Mouse (Mus musculus): ENCODE data around the gene Ddx24.
"Not testable (repeated sequence)": the region's sequence is repeated elsewhere in the genome, so short reads cannot be mapped to it uniquely, and the experiment has no call there.

The Ddx24 gene

GRCm38 (mm10) chr12:103425729-103426470 lies at the start of gene Ddx24:
Ddx24 (minus strand) TSS chr12:103425830.
- in situ Hi-C loops (cut with MboI), result loop anchor here (5.0 kb wide), 1 partner anchor 71 kb away; no protein-coding TSS in a partner anchor

GRCm38 (mm10) chr12:103474481-103474880 lies 48.9 kb upstream of the Ddx24 start:
- in situ Hi-C loops (cut with MboI), result no loop called here

DNA sequence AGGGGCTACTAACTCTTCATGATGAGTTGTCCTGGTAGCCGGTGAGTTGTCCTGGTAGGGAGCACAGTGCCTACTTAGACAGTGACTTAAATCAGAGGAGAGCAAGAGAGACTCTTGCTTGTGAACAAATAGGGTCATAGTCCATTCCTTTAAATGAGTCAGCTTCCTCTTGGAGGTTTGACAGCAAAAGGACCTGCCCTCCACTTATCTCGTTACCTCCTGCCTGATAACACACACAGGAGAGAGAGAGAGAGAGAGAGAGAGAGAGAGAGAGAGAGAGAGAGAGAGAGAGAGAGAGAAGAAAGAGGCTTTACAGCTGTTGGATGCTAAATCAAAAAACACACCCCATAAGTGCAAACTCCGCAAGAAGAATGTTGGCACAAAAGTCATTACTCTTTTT lies 31.5 kb upstream of the Ddx24 start, which contains the start of gene Ifi27l2b:
Ifi27l2b (minus strand) TSS at position 84 of the 400 bp plus-strand sequence.
- in situ Hi-C loops (cut with MboI), result no loop called here

DNA sequence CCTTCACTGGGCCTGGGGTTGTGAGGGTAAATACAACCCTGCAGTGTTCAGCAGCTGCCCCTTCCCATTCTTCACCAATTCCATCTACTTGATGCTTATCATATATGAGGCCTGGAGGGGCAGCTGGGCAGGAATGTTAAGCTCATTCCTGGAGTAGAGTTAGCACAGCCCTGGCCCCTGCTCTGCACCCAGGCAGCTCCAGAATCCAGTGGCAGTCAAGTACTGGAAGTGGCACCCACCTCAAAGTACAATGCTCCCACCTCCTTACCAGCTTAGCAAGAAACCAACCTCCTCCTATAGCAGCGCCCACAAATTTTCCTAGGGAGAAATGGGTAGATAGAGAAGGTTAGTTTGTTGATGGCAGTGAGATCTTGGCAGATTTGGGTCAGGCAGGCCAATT lies 31.1 kb upstream of the Ddx24 start:
- in situ Hi-C loops (cut with MboI), result not testable (repeated sequence)

GRCm38 (mm10) chr12:103453361-103453760 lies 27.7 kb upstream of the Ddx24 start:
- in situ Hi-C loops (cut with MboI), result no loop called here

DNA sequence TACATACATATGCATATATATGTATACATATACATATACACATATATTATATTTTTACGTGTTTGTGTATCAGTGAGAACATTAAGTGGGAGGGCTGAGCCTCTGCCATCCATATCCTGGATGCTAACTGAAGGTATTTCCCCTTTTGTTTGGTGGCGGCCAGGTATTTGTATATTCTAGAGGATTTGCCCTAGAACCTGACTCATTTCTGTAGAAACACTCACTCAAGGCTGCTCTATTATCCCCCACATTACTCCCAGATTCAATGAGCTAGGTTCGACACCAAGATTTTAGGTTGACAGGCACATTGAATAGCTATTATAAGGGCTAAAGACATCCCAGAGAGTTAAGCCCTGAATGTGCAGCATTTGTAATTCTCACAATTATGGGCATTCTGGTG lies 19.4 kb upstream of the Ddx24 start:
- in situ Hi-C loops (cut with MboI), result no loop called here

DNA sequence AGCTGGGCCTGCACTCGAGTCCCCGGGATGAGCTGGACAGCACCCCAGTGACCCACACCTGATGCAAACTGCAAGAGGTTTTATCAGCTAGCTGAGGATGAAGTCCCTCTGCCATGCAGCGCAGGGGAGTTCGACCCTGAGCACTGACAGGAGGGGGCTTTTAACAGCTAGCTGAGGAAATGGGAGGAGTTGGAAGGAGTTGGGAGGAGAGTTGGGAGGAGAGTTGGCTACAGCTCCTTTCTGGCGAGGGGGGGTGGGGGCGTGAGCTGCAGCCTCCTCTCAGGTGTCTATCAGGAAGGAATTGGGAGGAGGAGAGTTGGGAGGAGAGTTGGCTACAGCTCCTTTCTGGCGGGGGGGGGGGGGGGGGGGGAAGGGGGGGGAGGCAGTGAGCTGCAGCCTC lies 18.6 kb upstream of the Ddx24 start:
- in situ Hi-C loops (cut with MboI), result not testable (repeated sequence)

GRCm38 (mm10) chr12:103443524-103443923 lies 17.9 kb upstream of the Ddx24 start, which contains the start of gene Ifi27l2a:
Ifi27l2a (minus strand) TSS chr12:103443680.
- in situ Hi-C loops (cut with MboI), result no loop called here

DNA sequence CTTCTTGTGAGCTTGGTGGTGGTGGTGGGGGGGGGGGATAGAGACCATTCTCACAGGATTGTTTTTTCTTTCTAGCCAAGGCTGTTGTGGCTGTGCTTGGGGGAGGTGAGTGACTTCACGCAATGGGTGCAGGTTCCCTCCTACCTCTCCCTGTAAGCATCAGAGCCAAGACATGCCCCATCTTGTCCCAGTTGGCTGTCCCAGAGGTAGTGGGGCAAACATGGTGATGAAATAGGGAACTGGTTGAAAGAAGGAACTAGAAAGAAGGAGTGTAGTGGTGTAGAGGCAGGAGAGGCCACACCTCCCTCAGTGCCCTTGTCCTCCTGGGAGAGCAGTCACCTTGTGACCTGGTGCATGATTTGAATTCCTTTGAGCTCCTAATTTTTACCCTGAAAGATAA lies 12.0 kb upstream of the Ddx24 start:
- in situ Hi-C loops (cut with MboI), result no loop called here

DNA sequence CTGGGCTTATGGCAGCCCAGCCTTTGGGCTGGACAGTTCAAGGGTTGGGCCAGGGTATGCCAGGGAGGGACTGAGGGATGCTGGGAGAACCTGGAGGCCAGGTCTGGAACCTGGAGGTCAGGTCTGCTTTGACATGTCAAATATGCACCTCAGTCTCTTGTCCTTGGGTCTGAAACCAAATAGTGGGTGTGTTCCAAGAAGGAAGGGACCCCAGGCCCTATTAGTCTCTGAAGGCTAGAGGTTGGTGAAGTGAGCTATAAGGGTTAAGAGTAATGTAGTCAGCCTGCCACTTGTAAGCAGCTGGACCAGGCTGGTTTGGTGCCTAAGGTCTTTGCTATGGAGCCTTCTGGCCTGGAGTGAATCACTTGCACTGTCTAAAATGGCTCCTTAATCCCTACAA lies 9.2 kb upstream of the Ddx24 start:
- in situ Hi-C loops (cut with MboI), result no loop called here

DNA sequence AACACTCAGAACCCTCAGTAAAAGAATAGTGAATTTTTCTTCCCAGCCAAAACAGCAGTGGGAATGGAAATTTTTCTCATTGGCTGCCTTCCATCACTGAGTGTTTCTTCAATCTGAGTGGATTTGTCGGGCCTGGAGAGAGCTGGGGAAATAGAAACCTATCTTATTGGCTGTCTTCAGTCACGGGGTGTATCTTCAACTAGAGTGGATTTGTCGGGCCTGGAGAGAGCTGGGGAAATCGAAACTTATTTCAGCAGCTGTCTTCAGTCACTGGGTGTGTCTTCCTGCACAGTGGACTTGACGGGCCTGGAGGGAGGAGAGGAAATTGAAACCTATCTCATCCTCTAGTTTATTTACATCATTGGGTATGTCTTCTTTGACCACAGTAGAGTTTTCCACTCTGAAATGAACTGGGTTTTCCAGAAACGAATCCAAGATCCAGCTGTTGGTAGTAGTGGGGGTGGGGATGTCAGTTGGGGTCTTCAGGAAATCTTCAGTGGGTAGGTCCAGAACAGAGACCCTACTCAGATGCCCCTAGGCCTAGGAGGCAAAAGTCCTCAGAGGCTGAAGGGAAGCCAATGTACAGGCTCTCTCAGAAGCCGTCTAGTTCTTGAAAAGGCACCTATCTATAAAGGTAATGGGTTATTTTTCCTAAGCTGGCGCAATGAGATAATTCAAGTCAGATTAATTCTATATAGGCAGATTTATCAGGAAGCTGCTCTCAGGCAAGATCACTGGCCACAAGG lies 8.5 kb upstream of the Ddx24 start, which contains the start of gene Ifi27:
Ifi27 (plus strand) TSS at position 226 of the 746 bp plus-strand sequence.
- in situ Hi-C loops (cut with MboI), result no loop called here

GRCm38 (mm10) chr12:103433430-103433829 lies 7.8 kb upstream of the Ddx24 start:
- in situ Hi-C loops (cut with MboI), result no loop called here

GRCm38 (mm10) chr12:103426710-103427109 lies 1.1 kb upstream of the Ddx24 start:
- in situ Hi-C loops (cut with MboI), result loop anchor here (5.0 kb wide), 1 partner anchor 71 kb away; no protein-coding TSS in a partner anchor

GRCm38 (mm10) chr12:103425016-103425728 lies 458 bp downstream of the Ddx24 start:
- in situ Hi-C loops (cut with MboI), result loop anchor here (5.0 kb wide), 1 partner anchor 72 kb away; no protein-coding TSS in a partner anchor

DNA sequence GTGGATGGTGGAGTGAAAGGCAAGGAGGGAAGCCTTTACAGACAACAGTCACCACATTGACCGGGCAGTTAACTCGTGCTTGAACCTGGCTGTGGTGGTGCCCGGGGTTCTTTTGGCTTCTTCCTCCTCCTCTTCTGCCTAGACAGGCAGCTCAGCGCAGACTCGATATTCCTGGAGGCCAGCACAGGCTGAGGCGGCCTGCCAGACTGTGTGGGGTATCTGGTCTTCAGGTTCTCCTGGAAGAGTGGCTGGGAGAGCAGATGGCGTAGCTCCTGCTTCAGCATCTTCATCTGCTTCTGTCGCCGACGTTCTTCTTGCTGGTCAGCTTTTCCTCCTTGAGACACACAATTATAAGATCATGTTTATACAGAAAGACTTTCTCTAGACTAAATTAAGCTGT lies 17.5 kb downstream of the Ddx24 start:
- in situ Hi-C loops (cut with MboI), result no loop called here

DNA sequence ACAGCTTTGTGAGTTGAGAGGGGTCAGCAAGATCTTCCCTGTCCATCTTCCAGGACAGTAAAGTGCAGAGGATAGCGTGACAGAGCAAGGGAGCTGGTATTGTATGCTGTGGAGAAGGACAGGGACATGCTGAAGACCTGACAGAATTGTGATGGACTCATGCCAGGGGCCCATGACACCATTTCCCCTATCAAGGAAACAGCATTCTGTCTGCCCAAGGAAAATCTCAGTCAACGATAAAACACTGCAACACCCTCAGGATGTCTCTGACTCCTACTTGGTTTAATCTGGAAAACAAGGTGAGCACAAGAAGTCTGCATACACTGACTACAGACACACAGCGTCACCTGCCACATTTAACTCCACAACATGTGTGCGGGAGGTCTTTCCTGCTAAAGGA lies 17.9 kb downstream of the Ddx24 start, which contains the start of gene 9330161L09Rik:
9330161L09Rik (minus strand) TSS at position 101 of the 400 bp plus-strand sequence.
- in situ Hi-C loops (cut with MboI), result no loop called here

- in situ Hi-C loops (cut with MboI), result no loop called here
Measured at GRCm38 (mm10) chr12:103404131-103404530, 21.5 kb downstream of the Ddx24 start.

GRCm38 (mm10) chr12:103396751-103397150 lies 28.9 kb downstream of the Ddx24 start:
- in situ Hi-C loops (cut with MboI), result no loop called here

DNA sequence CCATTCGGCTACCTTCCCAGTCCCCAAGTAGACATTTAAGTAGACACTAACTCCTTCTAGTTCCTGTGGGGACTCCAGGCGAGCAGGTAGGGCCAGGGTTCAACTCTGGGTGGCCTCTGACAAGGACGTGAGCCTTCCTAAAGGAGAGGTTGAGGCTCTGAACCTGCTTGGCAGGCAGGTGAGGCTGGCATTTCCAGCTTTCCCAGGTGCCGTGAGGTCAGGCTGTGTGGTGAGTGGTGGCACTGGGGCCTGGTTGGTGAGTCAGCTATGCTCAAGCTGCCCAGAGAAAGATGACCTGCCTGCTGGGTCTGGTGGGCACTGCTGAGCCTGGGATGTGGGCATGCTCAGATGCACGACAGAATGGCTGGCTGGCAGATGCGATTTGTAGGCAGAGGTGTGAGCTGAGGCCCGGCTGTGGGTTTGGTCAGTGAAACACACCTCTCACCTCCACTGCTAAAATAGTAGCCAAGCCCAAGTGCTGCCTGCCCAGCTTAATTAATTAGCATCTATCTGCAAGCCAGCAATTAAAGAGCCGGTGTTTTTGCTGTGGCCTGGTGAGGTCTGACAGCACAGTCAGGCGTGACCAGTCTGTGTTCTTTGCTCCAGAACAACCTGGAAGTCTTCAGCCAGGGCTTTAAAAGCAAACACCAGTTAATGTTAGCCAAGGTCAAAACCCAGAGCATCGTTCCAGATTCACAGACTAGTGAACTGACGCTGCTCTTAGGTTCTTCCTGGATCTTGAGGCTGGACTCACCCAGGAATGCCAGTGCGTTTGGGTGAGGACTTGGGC lies 29.9 kb downstream of the Ddx24 start:
- in situ Hi-C loops (cut with MboI), result no loop called here

DNA sequence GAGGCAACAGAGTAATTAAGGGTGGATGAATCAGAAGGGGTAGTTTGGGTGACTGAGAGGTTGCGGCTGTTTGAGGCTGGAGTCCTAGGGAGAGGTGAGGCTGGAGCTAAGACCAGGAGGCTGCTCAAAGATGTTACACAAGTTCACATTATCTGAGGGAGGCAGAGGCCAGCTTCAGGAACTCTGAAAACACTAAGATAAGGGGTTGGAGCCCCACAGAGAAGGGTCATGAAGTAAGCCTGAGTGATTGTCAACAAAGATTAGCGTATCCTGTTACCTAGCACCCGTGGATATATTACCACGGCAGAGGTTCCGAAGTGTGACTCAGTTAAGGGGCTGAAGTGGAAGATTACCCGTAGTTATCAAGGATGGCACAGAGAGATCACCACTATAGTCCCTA lies 32.1 kb downstream of the Ddx24 start:
- in situ Hi-C loops (cut with MboI), result no loop called here

GRCm38 (mm10) chr12:103391098-103391497 lies 34.5 kb downstream of the Ddx24 start:
- in situ Hi-C loops (cut with MboI), result no loop called here

All from mature B cell (primary cell).